Mouse (Mus musculus) pancreas, adult 10 weeks (tissue): ENCODE results near the gene Olfr1437. TPM values are rescaled to one million over a fixed set of nuclear protein-coding genes. Genes with fewer than 3 reads are reported as not detected.

ENCODE experiments used
- polyA plus RNA-seq: library from polyadenylated mRNA; stranded (reverse); fragments of 350-450 nt; fragmentation: Illumina TruSeq; extraction: RNeasy Lipid Tissue Mini Kit (QIAGEN cat#74804); gene quantifications from one replicate; pipeline ENCODE4 v1.2.3, GENCODE M21; 2015; ENCODE audit warnings: low read depth, low replicate concordance; ENCODE audit not compliant: insufficient read depth

Gene Olfr1437
- not detected for polyA plus RNA-seq

DNA sequence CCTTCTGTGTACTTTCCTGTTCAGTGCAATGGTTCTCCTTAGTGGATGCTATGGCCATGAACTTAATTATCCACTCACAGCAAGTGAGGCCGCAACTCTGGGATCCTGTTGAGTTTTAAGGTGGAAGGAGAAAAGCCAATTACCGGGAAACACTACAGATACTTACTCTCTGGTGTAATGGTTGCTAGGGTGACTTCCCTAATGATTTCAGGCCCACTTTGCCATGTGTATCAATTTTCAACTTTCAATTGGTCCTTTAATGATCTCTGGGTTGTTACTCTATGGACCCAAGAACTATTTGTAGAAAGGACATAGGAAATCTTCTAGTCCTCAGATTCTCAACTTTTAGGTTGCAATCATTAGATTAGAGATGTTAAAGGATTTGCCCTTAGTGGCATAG, at the start of gene Olfr1437:
Olfr1437 (minus strand) TSS at position 101 of the 400 bp plus-strand sequence.

DNA sequence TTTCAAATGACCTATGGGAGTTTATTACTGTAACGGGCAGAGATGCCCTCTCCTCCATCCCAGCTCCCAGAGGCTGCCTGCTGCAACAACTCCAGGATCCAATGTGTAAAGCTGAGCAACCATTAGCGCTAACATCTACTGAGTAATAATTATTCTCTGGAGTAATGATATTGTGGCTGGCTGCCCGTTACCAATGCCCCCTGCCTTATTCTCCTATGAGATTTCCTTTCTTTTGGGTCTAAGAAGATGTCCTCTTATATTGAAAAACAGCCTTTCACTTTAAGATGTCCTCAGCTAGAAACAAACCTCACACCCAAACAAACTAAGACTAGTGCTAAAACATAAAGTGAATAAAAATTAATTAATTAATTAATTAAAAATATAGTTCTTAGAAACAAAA, 10.9 kb upstream of the Olfr1437 start, which contains the start of gene Olfr1438-ps1:
Olfr1438-ps1 (minus strand) TSS at position 101 of the 400 bp plus-strand sequence.

DNA sequence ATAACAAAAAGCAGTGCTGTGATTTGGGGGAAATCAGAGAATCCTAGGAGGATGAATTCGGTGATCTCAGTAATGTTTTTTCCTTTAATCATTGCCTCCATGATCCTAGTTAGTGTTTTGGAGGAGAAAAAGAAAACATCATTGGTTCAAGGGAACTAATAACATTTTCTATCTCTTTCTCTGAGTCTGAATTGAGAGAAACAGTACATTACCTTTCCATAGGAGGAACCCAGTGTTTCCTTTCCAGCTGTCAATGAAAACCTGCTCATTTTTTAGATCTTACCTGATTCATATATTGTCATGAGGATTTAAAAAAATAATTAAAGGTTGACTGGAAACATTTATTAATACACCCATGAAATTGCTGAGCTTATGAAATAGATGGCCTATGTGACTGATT, 25.9 kb downstream of the Olfr1437 start, which contains the start of gene Olfr1436:
Olfr1436 (minus strand) TSS at position 101 of the 400 bp plus-strand sequence.

DNA sequence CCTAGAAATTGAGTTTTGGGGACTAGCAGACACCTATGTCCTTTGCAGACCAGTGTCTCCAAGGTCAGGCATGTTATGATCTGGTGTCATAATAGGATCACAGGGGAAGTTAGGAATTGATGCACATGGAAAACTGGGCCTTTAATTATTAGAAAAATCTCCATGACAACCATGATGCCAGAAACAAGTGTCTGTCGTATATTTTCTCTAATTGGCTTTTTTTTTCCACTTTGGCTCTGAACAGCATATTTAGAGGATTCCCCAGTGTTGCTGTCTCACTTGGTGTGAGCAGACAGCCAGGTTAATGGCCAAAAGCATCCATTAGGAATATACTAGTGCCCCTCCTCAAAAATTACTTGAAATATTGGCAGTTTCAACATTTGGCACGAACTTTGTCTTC, 45.3 kb downstream of the Olfr1437 start, which contains the start of gene Olfr1434:
Olfr1434 (plus strand) TSS at position 301 of the 400 bp plus-strand sequence.

Other genes with a start within 250 kb of the Olfr1437 start
- not detected for gene Olfr1425, start 247.4 kb downstream of the Olfr1437 start, polyA plus RNA-seq
- gene Olfr1426, start 233.1 kb downstream of the Olfr1437 start, polyA plus RNA-seq, result not detected
- not detected for gene Olfr1427, start 221.8 kb downstream of the Olfr1437 start, polyA plus RNA-seq
- gene Olfr1428, start 209.2 kb downstream of the Olfr1437 start, polyA plus RNA-seq, result not detected
- not detected for gene Olfr76, start 201.9 kb downstream of the Olfr1437 start, polyA plus RNA-seq
- gene Olfr1555-ps1, start 155.0 kb downstream of the Olfr1437 start, polyA plus RNA-seq, result not detected
- not detected for gene Olfr1431, start 124.5 kb downstream of the Olfr1437 start, polyA plus RNA-seq
- gene Olfr1432, start 92.5 kb downstream of the Olfr1437 start, polyA plus RNA-seq, result not detected
- not detected for gene Olfr262, start 83.4 kb downstream of the Olfr1437 start, polyA plus RNA-seq
- not detected for gene Olfr235, start 64.1 kb downstream of the Olfr1437 start, polyA plus RNA-seq
- not detected for gene Olfr1434, start 45.2 kb downstream of the Olfr1437 start, polyA plus RNA-seq
- gene Olfr1436, start 26.0 kb downstream of the Olfr1437 start, polyA plus RNA-seq, result not detected
- gene Olfr1438-ps1, start 10.8 kb upstream of the Olfr1437 start, polyA plus RNA-seq, result not detected
- not detected for gene Olfr1440, start 62.2 kb upstream of the Olfr1437 start, polyA plus RNA-seq
- gene Olfr1441, start 92.3 kb upstream of the Olfr1437 start, polyA plus RNA-seq, result not detected
- not detected for gene Pfpl, start 102.8 kb upstream of the Olfr1437 start, polyA plus RNA-seq
- 3.8 TPM for gene Mpeg1, start 135.7 kb upstream of the Olfr1437 start, polyA plus RNA-seq
- 5.9 TPM for gene Dtx4, start 176.4 kb upstream of the Olfr1437 start, polyA plus RNA-seq
- gene Fam111a, start 220.6 kb upstream of the Olfr1437 start, polyA plus RNA-seq, result 2.0 TPM